Mouse (Mus musculus): ENCODE results near the gene Alg14. TPM values are rescaled to one million over a fixed set of nuclear protein-coding genes. Genes with fewer than 3 reads are reported as not detected.
A peak's percentile ranks its signal among the peaks of the same experiment; 100 is the strongest.

The Alg14 gene
- 20.4 and 28.5 TPM in 2 replicates for total RNA-seq (2014; fragmentation: Nextera tagmentation)
- total RNA-seq (2017) = 8.4 and 13.0 TPM in 2 replicates

- ATAC-seq (replicated peaks; ENCODE audit: poor library complexity, severe bottlenecking) = peak; percentile 92
Measured at GRCm38 (mm10) chr3:121291560-121292258, at the start of gene Alg14. Alg14 (plus strand) TSS chr3:121291773.

- ATAC-seq (replicated peaks; ENCODE audit: poor library complexity, severe bottlenecking) = peak; percentile 48
Measured at GRCm38 (mm10) chr3:121242111-121242936, 49.2 kb upstream of the Alg14 start.

DNA sequence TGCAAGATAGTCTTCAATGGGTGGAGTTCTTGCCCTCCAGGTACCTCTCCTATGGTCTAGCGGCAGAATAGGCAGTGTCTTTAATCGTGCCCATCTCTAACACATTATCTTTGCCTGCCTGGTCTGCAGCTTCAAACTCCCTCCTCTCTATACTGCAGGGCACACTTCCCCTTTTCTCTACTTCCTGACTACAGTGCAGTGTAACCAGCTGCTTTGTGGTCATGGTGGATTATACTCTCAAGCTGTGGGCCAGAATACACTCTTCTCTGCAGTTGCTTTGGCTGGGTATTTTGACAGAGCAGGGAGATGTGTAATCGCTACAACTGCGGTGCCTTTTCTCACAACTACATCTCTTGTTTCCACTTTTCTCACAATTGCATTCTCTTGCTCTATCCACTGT lies 48.6 kb upstream of the Alg14 start:
- peak; percentile 99 for ATAC-seq (replicated peaks; ENCODE audit: poor library complexity, severe bottlenecking)

DNA sequence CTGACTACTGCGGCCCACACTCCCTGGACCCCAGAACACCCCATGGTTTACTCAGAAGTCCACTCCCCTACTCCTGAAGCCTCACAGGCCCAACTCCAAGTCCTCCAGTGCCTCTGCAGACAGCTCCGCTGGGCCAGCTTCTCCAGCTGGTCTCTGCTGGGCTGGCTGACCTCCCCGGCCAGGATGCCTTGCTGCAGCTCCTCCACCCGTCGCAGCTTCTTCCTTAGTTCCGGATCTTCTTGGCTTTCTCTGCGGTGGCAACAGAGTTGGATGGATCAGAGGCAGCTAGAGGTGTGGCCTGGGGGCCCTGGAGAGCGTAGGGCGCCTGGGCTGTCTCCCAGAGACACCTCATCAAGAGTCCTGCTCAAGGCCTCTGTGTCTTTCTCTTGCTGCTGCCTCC lies 41.5 kb upstream of the Alg14 start:
- no peak for ATAC-seq (replicated peaks; ENCODE audit: poor library complexity, severe bottlenecking)

- no peak for ATAC-seq (replicated peaks; ENCODE audit: poor library complexity, severe bottlenecking)
Measured at GRCm38 (mm10) chr3:121250576-121251433, 40.8 kb upstream of the Alg14 start.

- no peak for ATAC-seq (replicated peaks; ENCODE audit: poor library complexity, severe bottlenecking)
Measured at GRCm38 (mm10) chr3:121255501-121255900, 36.1 kb upstream of the Alg14 start.

DNA sequence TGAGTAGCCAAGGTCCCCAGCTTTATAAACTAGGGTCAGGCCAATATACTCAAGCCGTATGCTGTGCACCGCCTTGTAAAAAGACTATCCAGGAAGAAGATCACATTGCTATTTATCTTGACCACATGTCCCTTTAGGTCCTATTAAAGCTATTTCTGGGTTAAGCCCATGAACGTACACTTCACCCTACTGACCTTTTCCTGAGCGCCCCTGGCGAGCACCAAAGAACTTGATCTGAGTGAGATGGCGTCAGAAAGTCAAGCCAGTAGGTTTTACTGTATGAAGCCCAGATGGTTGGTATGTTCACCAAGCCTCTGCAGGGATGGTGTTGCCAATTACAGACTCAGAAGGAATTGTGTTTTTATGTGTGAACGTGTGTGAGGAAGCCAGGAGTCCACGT lies 35.4 kb upstream of the Alg14 start:
- no peak for ATAC-seq (replicated peaks; ENCODE audit: poor library complexity, severe bottlenecking)

DNA sequence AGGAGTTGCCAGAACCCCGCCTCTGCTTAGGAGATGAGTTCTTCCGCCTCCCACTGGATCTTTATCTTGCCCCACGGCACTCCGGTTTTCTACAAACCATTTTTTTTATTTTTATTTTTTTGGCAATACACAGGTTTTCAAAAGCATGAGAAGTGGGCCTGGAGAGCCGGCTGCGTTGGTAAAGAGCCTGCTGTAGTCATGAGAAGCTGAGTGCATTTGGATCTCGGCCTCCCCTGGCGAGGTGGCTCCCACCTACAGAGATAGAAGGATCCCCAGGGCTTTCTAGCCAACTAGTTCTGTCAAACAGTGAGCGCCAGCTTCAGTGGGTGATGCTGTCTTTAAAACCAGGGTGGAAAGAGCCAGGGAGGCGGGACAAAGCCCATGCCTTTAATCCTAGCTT lies 34.2 kb upstream of the Alg14 start:
- ATAC-seq (replicated peaks; ENCODE audit: poor library complexity, severe bottlenecking) = no peak

GRCm38 (mm10) chr3:121258521-121259478 lies 32.8 kb upstream of the Alg14 start:
- ATAC-seq (replicated peaks; ENCODE audit: poor library complexity, severe bottlenecking) = peak; percentile 46

- no peak for ATAC-seq (replicated peaks; ENCODE audit: poor library complexity, severe bottlenecking)
Measured at GRCm38 (mm10) chr3:121260041-121260440, 31.5 kb upstream of the Alg14 start.

GRCm38 (mm10) chr3:121260831-121261230 lies 30.7 kb upstream of the Alg14 start:
- peak; percentile 26; the same call in 1 of the 2 replicates for ATAC-seq (replicated peaks; ENCODE audit: poor library complexity, severe bottlenecking)

DNA sequence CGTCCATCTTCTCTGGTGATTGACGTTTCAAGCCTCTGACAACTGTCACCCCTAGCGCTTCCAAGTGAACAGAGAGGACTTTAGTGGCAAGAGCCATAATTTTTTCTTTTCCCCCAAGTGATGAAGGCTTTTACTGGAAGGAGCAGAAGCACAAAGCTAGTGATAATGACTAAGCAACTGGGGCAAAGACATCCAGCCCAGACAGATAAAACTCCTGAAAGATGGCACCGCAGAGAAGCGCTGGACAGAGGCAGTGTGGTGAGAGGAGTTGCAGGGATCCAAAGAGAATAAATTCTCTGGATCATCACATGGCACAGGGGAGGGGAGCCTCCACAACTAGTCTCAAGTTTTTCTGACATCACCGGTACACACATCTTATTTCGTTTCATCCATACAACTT lies 30.3 kb upstream of the Alg14 start:
- no peak for ATAC-seq (replicated peaks; ENCODE audit: poor library complexity, severe bottlenecking)

- no peak for ATAC-seq (replicated peaks; ENCODE audit: poor library complexity, severe bottlenecking)
Measured at GRCm38 (mm10) chr3:121261939-121262520, 29.5 kb upstream of the Alg14 start.

DNA sequence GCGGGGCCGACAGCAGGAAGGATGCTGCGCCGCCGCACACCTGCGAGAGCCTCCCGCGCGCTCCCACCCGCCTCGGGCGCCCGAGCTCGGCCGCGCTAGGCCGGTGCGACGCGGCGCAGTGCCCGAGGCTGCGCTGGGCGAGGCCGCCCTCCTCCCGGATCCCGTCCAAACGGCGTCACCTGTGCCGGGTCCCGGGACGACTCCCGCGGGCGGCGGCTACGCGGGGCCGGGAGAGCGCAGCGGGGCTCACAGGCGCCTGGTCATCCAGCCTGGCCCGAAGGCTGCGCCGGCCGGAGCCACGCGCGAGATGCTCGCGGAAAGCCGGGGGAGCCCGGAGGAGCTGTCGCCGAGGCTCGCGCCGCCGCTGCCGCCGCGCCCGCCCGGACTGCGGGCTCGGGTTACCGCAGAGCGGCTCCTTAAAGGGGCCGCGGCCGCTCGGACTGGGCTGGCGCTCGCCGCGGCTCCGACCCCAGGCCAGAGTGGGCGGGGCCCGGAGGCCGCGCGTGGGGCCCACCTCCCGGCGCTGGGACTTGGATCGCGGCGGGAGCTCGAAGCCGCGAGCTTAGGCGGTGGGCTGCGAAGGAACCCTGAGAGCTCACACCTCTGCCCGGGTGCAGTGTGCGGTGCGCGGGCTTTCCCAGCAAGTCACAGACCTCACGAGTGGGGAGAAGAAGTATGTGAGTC lies 28.9 kb upstream of the Alg14 start:
- ATAC-seq (replicated peaks; ENCODE audit: poor library complexity, severe bottlenecking) = peak; percentile 52

DNA sequence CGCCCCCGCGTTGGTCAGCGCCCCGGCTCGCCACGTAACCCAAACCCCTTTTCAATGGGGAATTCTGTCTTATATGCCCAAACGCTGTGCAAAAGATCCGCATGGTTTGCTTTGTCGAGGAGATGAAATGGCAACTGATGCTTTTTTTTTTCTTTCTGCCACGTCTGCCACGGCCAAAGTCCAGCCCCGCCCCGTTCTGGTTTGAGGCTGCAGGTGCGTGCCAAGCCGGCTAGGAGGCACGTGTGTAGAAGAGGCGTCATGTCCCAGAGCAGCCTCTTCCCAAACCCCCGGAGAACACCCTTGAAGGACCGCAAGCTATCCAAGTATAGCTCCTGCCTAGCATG lies 28.4 kb upstream of the Alg14 start:
- peak; percentile 17 for ATAC-seq (replicated peaks; ENCODE audit: poor library complexity, severe bottlenecking)

DNA sequence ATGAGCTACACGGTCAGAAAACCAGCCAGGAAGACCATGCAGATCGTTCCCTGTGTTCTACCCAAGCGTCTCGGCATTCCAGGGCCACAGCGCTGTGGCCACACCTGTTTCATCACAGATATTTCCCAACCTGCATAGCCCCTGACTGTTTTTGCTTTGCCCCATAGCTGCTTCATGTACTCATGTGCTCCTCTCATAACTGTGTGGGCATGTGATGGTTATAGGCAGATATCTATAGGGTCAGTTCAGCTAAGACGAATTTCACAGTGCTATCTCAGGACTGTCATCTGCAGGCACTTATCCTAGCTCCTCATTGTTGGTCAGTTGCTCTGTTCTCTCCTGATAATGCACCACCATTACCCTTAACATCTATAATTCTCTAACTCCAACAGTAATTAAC lies 27.3 kb upstream of the Alg14 start:
- no peak for ATAC-seq (replicated peaks; ENCODE audit: poor library complexity, severe bottlenecking)

DNA sequence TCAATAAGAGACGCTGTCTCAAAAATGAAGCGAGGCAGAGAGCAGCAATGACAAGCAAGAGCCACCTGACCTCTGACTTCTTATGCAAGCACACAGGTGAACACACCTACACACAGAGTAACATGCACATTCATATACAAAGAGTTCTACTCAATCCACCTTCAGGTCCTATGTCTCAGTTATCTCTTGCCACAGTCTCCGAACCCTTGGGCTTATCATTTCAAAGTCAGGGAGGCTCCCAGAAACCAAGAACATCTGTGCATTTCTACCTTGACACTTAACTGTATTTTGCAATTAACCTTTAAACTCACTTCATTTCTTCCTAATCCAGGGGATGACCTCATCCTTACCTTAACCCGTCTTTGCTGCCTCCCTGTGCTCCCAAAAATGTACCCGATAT lies 24.3 kb upstream of the Alg14 start:
- ATAC-seq (replicated peaks; ENCODE audit: poor library complexity, severe bottlenecking) = no peak

DNA sequence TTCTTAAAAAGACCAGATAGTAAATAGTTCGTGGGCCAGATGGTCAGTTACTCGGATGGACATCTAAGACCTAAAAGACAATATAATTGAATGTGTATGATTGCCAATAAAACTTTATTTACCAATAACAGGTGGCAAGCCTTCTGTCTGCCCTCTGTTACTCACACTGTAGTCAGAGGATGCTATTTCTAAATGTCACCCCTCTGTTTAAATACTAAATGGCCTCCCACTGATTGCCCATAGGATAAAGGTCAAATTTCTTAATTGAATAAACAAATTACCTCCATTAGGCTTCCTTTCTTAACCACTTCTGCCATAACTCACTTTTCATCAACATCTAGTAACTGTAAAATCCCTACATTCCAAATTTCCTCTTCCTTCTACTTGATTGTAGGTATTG lies 19.0 kb upstream of the Alg14 start:
- ATAC-seq (replicated peaks; ENCODE audit: poor library complexity, severe bottlenecking) = no peak

- no peak for ATAC-seq (replicated peaks; ENCODE audit: poor library complexity, severe bottlenecking)
Measured at GRCm38 (mm10) chr3:121274010-121274409, 17.6 kb upstream of the Alg14 start.
